Mouse (Mus musculus) adrenal gland, adult (tissue): ENCODE measurements at regions not wholly inside any gene's neighbourhood (a gene's known extent, or its start where the extent isn't known, plus 50 kb on each side); places are given as distances from the start of the nearest gene placed in this dataset.

Source experiments
- DNase-seq, 2 experiments: peaks; one replicate each; pipeline ENCODE4 v3.0.0; 2022 to 2023; ENCODE audit warnings: low spot score in 1 of 2; ENCODE audit not compliant: inconsistent age in 2 of 2

DNA sequence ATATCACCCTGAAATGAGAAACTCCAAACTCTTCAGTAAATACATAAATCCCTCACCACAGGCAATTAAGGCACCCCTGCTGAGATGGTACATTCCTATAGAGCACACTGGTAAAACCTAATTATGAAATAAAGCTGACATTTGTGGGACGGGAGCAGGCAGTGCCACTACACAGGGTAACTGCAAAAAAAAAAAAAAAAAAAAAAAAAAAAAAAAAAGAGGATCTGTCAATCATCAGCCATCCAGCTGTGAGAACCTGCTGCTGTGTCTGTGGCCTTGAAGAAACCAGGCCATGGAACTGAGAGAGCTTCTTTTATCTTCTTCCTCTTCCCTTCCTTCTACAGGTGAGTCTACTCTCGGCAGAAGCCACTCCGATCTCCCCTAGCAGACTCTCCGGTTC, 78.6 kb upstream of the Sfrp2 start:
- no peak for DNase-seq

DNA sequence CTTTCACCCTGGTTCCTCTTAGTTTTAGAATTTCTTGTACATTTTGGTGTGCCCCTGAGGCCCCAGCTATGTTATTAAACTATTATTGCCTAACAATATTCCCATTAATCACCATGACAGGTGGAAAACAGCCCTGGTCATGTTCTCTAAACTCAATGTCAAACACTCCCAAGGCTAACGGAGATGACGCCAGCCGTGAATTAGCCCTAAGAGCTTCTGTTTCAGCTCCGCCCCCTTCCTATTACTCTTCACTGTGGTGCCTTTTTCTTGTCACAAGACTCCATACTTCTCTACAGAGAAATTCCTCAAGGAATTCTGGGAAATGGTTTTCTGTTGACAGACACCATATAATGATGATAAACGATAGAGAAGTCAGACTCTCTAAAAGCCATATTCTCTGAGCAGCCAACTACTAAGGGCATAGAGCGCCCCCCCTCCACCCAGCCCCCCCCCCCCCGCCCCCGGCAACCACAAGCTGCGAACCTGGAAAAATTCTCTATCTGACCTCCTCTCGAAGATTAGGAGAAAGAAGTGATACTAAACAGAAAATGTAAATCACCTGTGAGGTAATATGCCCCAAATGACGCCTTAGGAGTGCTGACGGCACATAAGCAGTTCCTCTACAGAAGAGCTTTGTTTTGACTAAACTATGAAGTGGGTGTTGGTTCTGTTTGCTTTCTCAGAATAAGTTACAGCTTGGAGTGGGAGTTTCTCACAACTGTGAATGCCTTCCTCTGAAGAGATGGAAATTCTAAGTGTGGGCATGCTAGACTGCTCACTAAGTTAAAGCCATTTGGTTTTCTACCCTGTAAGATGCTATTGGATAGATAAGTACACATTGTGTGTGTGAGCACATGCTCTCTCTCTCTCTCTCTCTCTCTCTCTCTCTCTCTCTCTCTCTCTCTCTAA, 76.8 kb upstream of the Sfrp2 start:
- DNase-seq, result peak; percentile 71 to 90

DNA sequence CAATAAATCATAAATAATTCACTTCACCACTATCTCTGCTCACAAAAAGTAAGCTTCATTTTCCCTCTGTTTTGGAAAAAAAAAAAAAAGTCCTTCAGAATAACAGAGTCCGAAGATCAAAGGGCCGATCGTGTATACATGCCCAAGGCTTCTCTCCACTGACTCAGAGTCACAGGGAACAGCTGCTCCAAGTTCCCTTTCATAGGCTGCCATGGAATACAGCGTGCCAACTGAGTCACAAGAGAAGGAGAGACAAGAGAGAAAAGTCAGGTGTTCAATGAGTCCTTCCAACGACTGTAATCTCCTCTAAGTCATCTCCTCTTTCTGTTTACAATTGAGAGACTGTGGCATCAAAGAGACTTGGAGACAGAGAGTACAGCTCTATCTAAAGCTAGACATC, 71.6 kb upstream of the Sfrp2 start:
- peak; percentile 83 to 90 for DNase-seq

DNA sequence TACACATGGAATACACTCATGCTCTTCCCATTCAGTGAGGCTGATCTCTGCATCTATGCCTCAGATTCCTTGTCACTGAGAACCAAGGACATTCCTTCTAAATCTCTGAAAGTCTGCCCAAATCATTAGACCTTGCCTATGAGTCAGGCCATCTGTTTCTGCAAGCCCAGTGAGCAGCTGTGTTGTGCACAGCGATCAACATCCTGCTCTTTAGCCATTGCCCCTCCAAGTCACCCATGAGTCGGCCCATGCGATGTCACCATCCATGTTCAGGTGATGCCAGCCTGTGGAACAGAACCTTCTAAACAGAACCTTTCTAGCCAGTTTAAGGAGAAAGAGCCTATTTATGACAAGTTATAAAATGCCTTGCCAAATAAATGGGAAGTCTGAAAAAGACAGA, 66.4 kb upstream of the Sfrp2 start:
- DNase-seq, result peak; percentile 67 to 86

DNA sequence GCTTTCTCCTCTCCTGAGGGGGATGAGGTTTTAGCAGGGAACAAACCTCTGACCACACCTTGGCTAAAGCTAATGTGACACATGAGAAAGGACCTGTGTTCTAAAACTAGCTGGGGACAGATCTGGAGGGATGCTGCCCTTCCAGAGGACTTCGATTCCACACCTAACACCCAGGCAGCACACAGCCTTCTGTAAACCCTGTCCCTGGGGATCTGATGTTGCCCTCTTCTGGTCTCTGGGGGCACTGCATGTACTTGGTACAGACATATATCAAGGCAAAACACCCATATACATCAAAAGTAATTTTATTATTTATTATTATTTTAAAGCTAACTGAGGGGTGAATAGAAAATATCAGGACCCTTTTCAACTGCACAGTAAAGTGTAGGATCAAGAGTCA, 65.0 kb upstream of the Sfrp2 start:
- DNase-seq, result peak; percentile 64 to 90

DNA sequence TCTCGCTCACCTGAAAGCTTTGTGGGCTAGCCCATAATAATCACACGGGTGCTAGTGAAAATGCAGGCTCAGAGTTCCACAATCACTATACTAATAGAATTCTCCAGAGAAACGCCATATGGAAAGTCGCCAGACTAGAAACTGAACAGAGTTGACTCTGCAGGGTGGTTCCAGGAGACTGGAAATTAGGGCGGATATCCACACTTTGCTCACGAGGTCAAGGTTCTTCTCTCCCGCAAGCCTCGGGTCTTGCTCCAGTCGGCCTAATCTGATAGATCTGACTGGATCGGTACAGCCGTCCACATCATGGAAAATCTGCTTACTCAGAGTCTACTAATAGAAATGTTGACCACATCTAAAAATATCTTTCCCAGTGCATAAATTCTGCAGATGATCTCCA, 61.6 kb upstream of the Sfrp2 start:
- DNase-seq, result peak; percentile 54 to 78

- no peak for DNase-seq
These were observed 60.9 kb upstream of the Sfrp2 start for GRCm38 (mm10) chr3:83705253-83705652.

DNA sequence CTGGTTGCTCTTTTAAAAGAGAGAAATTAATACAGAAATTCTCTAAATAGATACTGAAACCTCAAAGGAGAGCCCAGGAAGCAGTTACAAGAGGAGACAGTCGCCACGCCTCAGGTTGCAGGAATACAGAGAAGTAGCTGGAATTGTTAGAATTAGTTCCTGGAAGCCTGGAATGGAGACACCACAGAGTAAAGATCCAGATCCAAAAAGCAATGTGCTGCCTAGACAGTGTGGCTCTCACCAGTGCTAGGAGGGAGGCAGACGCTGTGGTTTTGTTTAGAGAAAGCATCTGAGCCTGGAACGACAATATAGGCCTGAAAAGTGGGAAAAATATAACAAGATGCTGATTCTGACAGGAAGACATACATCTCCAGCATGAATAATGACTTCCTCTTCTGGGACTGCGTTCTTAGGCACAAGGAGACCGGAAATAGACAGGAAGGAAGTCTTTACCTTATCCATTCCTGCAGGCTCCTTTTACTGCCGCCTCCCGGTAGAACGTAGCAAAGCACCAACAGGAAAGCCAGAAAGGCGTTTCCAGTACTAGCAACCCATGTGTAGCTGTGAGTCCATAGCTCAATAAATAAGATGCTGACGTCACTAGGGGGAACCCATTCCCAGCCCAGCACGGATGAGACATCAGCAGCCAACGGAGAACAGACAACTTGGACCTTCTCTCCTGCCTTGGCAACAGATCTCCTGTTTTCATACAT, 59.4 kb upstream of the Sfrp2 start:
- peak in 1 of 2 experiments; percentile 54 for DNase-seq

DNA sequence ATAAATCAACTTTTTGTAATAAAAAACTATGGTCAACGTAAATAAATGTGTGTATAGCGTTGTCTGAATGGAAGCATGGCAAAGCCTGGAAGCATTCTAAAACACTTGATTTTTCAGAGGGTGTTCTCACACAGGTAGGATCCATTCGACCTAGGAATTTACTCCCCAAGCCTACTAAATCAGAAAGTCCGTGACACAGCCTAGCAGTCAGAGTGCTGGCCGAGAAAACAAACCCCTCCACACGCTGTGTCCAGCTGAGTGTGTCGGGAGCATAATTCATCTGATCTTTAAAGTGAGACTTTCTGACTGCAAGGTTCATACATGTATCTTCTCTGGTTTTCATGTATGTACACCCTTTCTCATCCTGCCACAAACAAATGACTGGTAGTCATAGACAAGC, 58.8 kb upstream of the Sfrp2 start:
- DNase-seq, result no peak

- DNase-seq, result no peak
These were observed 57.1 kb upstream of the Sfrp2 start for GRCm38 (mm10) chr3:83708973-83709372.

DNA sequence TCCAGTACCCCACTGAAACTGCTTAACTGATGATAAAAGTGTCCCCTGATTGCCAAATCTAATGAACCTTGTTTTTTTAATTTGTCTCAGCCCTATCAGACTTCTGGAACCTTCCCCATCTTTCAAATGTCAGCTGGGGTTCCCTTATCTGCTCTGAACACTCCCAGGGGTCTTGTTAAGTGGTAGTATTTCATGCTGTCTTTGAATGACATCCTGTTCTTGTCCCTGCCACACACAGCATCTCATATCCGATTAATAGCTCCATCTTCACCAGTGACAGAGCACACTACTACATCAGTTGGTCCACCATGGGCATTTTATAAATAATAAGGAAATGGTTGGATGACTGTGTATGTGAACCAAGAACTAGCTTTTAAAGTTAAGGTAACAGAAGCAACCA, 56.6 kb upstream of the Sfrp2 start:
- no peak for DNase-seq

GRCm38 (mm10) chr3:83710995-83711541, 55.1 kb upstream of the Sfrp2 start:
- DNase-seq, result no peak

- no peak for DNase-seq
These were observed 53.8 kb upstream of the Sfrp2 start for GRCm38 (mm10) chr3:83712355-83712754.

GRCm38 (mm10) chr3:83714572-83714971, 51.5 kb upstream of the Sfrp2 start:
- peak in 1 of 2 experiments; percentile 76 for DNase-seq
